Mouse (Mus musculus) kidney, postnatal 25 days (tissue): Measurements from ENCODE around the gene Cyp2b13.
"Not testable (repeated sequence)": the region's sequence is repeated elsewhere in the genome, so short reads cannot be mapped to it uniquely, and the experiment has no call there.

Source experiments
- DNase-seq, 2 experiments: peaks; one replicate each; pipeline ENCODE4 v3.0.0; 2021; ENCODE audit warnings: mixed read lengths in 2 of 2

Cyp2b13 gene

DNA sequence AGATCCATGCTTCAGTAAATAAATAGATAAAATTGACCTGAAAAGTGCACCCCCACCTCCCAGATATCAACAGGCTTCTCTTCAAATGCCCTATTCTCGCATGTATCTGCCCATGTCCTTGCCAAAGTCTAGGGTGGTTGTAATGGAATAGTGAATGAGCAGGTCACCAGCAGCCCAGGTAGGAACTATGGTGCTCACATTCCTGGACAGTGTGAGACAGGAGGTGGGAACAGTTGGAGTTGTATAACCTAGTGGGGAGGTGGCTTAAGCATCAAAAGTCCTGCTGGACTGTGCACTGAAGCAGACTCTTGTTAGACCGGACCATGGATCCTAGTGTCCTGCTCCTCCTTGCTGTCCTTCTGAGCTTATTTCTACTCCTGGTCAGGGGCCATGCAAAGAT is at the start of gene Cyp2b13:
TSS of gene Cyp2b13 (plus strand) at position 301 of the 400 bp plus-strand sequence.
- not testable (repeated sequence) for DNase-seq

- DNase-seq, result not testable (repeated sequence)
Measured at GRCm38 (mm10) chr7:26019814-26020332, 41.4 kb upstream of the Cyp2b13 start.

DNA sequence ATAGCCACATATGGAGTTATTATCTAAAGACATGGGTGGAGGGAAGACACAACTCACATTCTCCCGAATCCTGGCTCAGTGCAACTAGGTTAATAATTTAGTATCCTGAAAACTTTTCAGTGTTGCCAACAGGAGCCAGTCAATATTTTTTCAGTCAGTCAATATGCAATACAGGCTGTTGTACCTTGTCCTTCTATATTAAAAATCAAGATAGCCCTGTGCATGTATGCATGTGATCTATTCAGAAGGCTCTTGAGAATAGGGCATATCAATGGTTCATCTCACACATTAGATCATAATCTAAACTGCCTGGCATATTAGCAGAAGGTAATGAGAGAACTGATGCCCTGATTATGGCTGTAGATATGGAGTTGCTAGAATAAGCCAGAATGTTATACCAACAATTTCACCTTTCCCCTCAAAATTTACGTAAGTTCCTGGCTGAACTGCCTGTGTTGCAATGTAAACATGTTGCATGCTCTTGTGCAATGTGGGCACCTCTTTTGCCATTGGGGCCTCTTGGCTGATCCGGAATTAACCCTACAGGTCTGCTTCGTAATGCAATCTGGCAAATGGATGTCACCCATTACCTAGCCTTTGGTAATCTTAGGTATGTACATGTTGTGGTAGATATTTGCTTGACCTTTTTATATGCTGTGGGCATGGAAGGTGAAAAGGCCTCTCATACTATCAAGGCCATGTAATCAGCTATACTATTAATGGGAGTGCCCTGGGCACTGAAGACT is 6.2 kb upstream of the Cyp2b13 start:
- DNase-seq, result not testable (repeated sequence)

- DNase-seq, result not testable (repeated sequence)
Measured at GRCm38 (mm10) chr7:26071677-26072076, 10.4 kb downstream of the Cyp2b13 start.

DNA sequence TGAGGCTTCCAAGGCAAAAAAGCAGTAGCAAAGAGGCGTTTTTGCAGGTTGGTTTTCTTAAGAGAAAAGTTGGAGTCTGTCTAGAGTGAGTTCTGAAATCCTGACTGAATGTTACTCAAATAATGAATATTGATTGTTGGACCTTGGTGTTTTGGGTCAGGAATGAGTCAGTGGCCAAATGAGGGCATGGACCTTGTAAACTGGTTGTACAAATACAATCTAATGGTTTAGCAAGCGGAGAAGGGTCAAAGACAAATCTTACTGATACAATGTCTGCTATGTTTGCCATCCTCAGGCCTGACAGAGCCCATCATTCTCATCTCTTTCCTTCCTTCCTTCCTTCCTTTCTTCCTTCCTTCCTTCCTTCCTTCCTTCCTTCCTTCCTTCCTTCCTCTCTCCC is 21.3 kb downstream of the Cyp2b13 start:
- DNase-seq, result no peak

GRCm38 (mm10) chr7:26087391-26087790 is 26.1 kb downstream of the Cyp2b13 start:
- DNase-seq, result no peak

- DNase-seq, result not testable (repeated sequence)
Measured at GRCm38 (mm10) chr7:26088578-26088977, 27.3 kb downstream of the Cyp2b13 start.

- DNase-seq, result not testable (repeated sequence)
Measured at GRCm38 (mm10) chr7:26139623-26140022, 78.3 kb downstream of the Cyp2b13 start.

GRCm38 (mm10) chr7:26143657-26144056 is 82.4 kb downstream of the Cyp2b13 start:
- DNase-seq, result not testable (repeated sequence)
